Mouse (Mus musculus) olfactory bulb, adult 2 months (tissue): Measurements from ENCODE around the gene Zfp385c.

Experiments used
- CTCF ChIP-seq: fragments of 200-500 bp; IDR thresholded peaks from 2 replicates; pipeline ENCODE4 v1.5.1; 2012; ENCODE audit warnings: low read depth, mild to moderate bottlenecking, low read length, moderate library complexity; ENCODE audit not compliant: insufficient read depth
- POLR2A ChIP-seq: fragments of 200-500 bp; IDR thresholded peaks from 2 replicates; pipeline ENCODE4 v1.6.1; 2012; ENCODE audit warnings: mild to moderate bottlenecking, low read depth, low read length, moderate library complexity; ENCODE audit not compliant: insufficient read depth

GRCm38 (mm10) chr11:100582836-100583235 lies 109.4 kb downstream of the Zfp385c start:
- TF ChIP-seq POLR2A: no peak
- no peak for TF ChIP-seq CTCF
